Mouse (Mus musculus): ENCODE results near the gene Agap2. TPM values are rescaled to one million over a fixed set of nuclear protein-coding genes. Genes with fewer than 3 reads are reported as not detected.
A peak's percentile ranks its signal among the peaks of the same experiment; 100 is the strongest.

The Agap2 gene
- polyA plus RNA-seq, 1 experiment from 2014 or later, result 0.50 TPM

- Histone ChIP-seq H3K4me3 (peak overlapping the region; percentile 41), H3K4me1 (peaks cover 32% of the 10 kb centered on the region), H3K36me3 (peaks cover 26% of the 10 kb centered on the region), H3K27me3 (ENCODE audit: insufficient read depth, poor library complexity, severe bottlenecking) (peaks cover 72% of the 10 kb centered on the region), H3K9me3 (no peaks in the 10 kb centered on the region), H3K27ac (no peak overlapping the region)
- DNase-seq (ENCODE audit: low spot score), result no peak
- WGBS, result 5% methylated on average over 35 of the region's 35 CpGs
Measured at GRCm38 (mm10) chr10:127048608-127049394, 26.3 kb upstream of the Agap2 start.

DNA sequence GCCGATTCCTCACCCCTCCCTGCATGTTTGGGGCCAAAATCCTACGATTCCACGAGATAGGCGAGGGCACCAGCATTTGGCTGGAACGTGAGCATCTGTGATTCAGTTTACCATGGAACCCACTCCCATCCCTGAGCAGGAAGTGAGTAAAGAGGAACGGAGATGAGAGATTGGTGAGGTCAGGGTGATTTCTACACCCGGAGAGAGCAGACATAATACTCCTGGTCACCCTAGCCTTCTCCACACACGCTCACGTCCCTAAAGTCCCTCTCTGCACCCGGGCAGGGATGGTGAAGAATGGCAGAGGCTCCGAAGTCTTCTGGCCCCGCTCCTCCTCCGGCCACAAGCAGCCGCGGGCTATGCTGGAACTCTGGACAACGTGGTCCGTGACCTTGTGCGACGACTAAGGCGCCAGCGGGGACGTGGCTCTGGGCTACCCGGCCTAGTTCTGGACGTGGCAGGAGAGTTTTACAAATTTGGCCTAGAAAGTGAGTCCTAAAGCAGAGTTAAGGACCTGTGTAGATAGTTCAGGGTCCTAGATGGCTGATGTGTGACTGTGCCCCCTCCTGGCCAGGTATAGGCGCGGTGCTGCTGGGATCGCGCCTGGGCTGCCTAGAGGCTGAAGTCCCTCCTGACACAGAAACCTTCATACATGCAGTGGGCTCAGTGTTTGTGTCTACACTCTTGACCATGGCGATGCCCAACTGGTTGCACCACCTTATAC lies 25.5 kb upstream of the Agap2 start:
- Histone ChIP-seq H3K27ac (no peak overlapping the region), H3K27me3 (ENCODE audit: insufficient read depth, poor library complexity, severe bottlenecking) (peaks cover 80% of the 10 kb centered on the region), H3K9me3 (no peaks in the 10 kb centered on the region), H3K4me3 (peak overlapping the region; percentile 41), H3K36me3 (peaks cover 19% of the 10 kb centered on the region), H3K4me1 (peaks cover 32% of the 10 kb centered on the region)
- no peak for DNase-seq (ENCODE audit: low spot score)
- WGBS, result 3% methylated on average over 29 of the region's 29 CpGs

- peaks cover 32% of the 10 kb centered on the region for H3K4me1 ChIP-seq
- no peak for DNase-seq (ENCODE audit: low spot score)
- H3K27me3 ChIP-seq (ENCODE audit: insufficient read depth, poor library complexity, severe bottlenecking), result peaks cover 84% of the 10 kb centered on the region
- peaks cover 14% of the 10 kb centered on the region for H3K36me3 ChIP-seq
- WGBS, result 12% methylated on average over 10 of the region's 10 CpGs
- H3K4me3 ChIP-seq, result peak overlapping the region; percentile 18; the same call in 1 of the 2 replicates
- no peak overlapping the region for H3K27ac ChIP-seq
- H3K9me3 ChIP-seq, result no peaks in the 10 kb centered on the region
Measured at GRCm38 (mm10) chr10:127050119-127050474, 25.0 kb upstream of the Agap2 start.

GRCm38 (mm10) chr10:127054646-127055045 lies 20.4 kb upstream of the Agap2 start:
- Histone ChIP-seq H3K36me3 (peaks cover 17% of the 10 kb centered on the region), H3K4me1 (peaks cover 26% of the 10 kb centered on the region), H3K9me3 (no peaks in the 10 kb centered on the region), H3K27ac (no peak overlapping the region), H3K27me3 (ENCODE audit: insufficient read depth, poor library complexity, severe bottlenecking) (peaks cover 91% of the 10 kb centered on the region), H3K4me3 (no peak overlapping the region)
- DNase-seq (ENCODE audit: low spot score), result no peak
- 49% methylated on average over 4 of the region's 4 CpGs for WGBS

DNA sequence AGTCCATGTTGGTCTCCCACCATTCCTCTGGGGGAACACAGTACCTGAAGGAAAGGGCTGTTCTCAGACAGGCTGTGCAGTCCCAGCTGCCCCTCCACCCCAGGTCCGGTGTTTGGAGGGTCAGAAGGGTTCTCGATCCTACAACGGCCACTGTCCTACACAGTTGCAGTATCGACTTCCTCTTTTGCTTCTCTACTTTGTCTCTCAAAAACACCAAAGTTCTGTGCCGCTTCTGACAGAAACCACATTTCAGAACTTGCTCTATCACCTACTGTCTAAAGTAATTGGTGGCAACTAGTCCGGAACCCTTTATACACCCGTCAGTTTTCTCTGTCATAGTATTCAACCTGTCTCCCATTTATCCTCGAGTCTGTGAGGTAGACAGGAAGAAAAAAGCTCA lies 19.7 kb upstream of the Agap2 start:
- Histone ChIP-seq H3K27me3 (ENCODE audit: insufficient read depth, poor library complexity, severe bottlenecking) (peaks cover 91% of the 10 kb centered on the region), H3K9me3 (no peaks in the 10 kb centered on the region)
- WGBS, result 84% methylated on average over 8 of the region's 8 CpGs

GRCm38 (mm10) chr10:127056490-127056889 lies 18.6 kb upstream of the Agap2 start:
- peaks cover 17% of the 10 kb centered on the region for H3K36me3 ChIP-seq
- DNase-seq (ENCODE audit: low spot score), result no peak
- H3K4me3 ChIP-seq, result no peak overlapping the region
- peaks cover 91% of the 10 kb centered on the region for H3K27me3 ChIP-seq (ENCODE audit: insufficient read depth, poor library complexity, severe bottlenecking)
- peaks cover 21% of the 10 kb centered on the region for H3K4me1 ChIP-seq
- WGBS, result 82% methylated on average over 20 of the region's 20 CpGs
- H3K9me3 ChIP-seq, result no peaks in the 10 kb centered on the region
- H3K27ac ChIP-seq, result no peak overlapping the region

More for the DNA sequence above, 19.7 kb upstream of the Agap2 start:
- Histone ChIP-seq H3K36me3 (peaks cover 17% of the 10 kb centered on the region), H3K27ac (no peak overlapping the region), H3K4me1 (peaks cover 27% of the 10 kb centered on the region), H3K4me3 (no peak overlapping the region)
- no peak for DNase-seq (ENCODE audit: low spot score)

DNA sequence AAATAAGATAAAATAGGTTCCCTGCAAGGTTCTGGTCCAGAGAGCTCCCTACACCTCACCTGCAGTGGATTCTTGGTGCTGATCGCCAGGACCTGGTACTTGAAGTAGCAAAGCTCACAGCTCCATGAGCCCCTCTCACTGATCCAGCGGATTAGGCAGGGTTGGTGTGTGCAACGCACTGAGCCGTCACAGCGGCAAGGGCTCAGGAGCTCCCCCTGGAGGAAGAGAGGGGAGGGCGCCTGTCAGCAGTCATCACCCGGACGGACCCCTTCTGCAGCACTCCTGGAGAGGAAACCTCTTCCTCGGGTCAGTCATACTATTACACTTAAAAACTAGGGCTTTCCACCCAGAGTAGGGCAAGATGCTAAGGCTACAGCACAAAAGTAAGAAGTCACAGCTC lies 16.9 kb upstream of the Agap2 start:
- 2% methylated on average over 9 of the region's 9 CpGs for WGBS
- peak; percentile 86 for DNase-seq (ENCODE audit: low spot score)
- peaks cover 21% of the 10 kb centered on the region for H3K4me1 ChIP-seq
- H3K36me3 ChIP-seq, result peaks cover 17% of the 10 kb centered on the region
- peaks cover 83% of the 10 kb centered on the region for H3K27me3 ChIP-seq (ENCODE audit: insufficient read depth, poor library complexity, severe bottlenecking)
- H3K9me3 ChIP-seq, result no peaks in the 10 kb centered on the region
- H3K4me3 ChIP-seq, result peak overlapping the region; percentile 82
- H3K27ac ChIP-seq, result no peak overlapping the region

DNA sequence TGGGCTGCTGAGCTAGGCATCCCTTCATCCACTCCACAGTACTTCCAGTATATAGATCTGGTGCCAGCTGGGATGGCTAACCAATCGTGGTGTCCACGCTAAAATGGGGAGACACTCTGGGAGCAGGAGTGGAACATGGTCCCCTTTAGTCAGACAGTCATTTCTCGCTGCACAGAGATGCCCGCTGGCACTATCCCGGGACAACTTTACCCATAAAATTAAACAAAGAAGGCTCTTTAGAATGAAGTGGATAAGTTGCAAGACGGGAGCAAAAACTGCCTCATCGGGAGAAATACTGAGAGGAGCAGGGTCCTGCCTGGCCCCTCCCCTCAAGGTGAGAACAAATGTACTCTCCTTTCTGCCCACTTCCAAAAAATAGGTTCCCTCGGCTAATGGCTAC lies 16.4 kb upstream of the Agap2 start:
- peaks cover 17% of the 10 kb centered on the region for H3K36me3 ChIP-seq
- H3K4me1 ChIP-seq, result peaks cover 21% of the 10 kb centered on the region
- DNase-seq (ENCODE audit: low spot score), result no peak
- WGBS, result 12% methylated on average over 8 of the region's 8 CpGs
- H3K9me3 ChIP-seq, result no peaks in the 10 kb centered on the region
- peaks cover 80% of the 10 kb centered on the region for H3K27me3 ChIP-seq (ENCODE audit: insufficient read depth, poor library complexity, severe bottlenecking)
- H3K27ac ChIP-seq, result no peak overlapping the region
- H3K4me3 ChIP-seq, result peak overlapping the region; percentile 82

DNA sequence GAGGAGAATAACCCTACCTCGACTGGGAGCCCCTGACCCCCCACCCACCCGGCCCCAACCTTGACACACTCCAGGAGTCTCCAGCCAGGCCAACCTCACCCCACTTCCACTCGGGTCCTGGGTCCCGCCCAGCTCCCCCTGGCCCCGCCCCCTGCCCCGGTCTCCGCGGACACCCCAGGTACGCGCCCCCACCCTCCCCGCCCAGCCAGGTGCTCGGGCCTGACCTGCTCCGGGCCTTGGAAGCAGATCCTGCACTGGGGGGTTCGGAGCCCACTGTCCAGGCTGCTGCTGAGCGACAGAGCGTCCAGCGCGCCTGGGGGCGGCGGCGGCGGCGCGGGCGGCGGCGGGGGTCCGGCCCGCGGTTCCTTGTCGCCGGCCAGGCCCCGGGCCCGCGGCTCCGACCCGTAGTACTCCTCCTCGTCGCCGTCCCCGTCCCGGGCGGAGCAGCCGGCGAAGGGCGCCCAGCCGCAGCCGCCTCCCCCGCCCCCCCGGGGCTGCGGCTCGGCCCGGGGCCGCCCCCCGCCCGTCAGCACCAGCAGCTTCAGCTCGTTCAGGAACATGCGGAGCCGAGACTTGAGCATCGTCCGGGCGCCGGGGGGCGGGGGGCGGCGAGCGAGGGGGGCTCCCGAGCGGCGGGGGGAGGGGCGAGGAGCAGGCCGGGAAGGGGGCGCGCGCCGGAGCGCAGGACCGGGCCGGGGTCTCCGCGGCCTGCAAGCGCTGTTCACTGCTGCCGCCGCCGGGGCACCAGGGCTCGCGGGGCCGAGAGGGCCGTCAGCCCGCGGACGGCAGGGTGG lies 15.7 kb upstream of the Agap2 start:
- Histone ChIP-seq H3K4me1 (peaks cover 23% of the 10 kb centered on the region), H3K27ac (peak overlapping the region; percentile 84), H3K9me3 (no peaks in the 10 kb centered on the region), H3K4me3 (peak overlapping the region; percentile 82), H3K27me3 (ENCODE audit: insufficient read depth, poor library complexity, severe bottlenecking) (peaks cover 73% of the 10 kb centered on the region), H3K36me3 (peaks cover 17% of the 10 kb centered on the region)
- DNase-seq (ENCODE audit: low spot score), result no peak
- WGBS, result under 1% methylated on average over 67 of the region's 92 CpGs

DNA sequence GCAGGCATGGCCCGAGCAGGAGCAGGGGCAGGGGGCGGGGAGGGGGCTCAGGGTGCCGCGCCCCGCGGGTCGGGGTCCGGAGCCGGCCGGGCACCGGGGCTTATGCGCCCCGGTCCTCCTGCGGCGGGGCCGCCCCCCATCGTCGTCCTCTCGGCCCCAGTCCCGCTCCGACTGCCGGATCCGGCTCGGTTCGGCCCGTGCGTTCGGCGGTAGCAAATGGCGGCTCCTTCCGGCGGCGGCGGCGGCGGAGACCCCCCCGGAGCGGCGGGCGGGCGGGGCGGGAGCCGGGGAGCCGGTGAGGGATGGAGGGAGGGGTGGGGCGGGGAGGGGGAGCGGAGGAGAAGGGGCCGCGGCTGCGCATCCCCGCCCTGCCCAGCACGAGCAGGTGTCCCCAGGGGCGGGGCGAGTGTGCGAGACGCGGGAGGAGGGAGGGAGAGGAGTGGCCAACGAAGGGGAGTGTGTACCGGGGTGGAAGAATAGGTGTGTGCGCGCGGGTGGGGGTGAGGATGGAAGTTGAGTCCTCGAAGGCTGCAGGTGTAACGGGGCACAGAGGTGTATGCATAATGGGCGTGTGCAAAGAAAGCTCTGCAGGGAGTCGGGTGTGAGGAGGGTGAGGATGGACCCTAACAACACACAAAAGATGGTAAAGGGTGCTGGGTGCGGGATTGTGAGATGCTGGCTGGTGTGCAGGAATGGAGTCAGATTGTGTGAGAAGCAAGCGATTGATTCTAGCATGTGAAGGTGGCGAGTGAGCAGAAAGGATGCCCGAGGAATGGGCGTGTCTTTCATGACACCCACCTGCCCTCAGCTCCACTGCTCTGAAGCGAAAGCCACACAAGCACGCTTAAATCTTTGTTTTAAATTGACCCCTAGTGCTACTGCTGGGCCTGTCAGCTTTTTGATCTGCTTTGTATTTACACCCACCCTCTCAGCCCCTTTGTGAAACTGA lies 14.8 kb upstream of the Agap2 start, which contains the start of gene March9:
TSS of gene March9 (minus strand) at position 217 of the 949 bp plus-strand sequence.
- 1% methylated on average over 61 of the region's 72 CpGs for WGBS
- H3K9me3 ChIP-seq, result no peaks in the 10 kb centered on the region
- H3K27ac ChIP-seq, result peak within 1 kb of the TSS; percentile 84
- peaks cover 23% of the 10 kb centered on the region for H3K36me3 ChIP-seq
- peak; percentile 85 for DNase-seq (ENCODE audit: low spot score)
- peak within 1 kb of the TSS; percentile 82 for H3K4me3 ChIP-seq
- H3K27me3 ChIP-seq (ENCODE audit: insufficient read depth, poor library complexity, severe bottlenecking), result peaks cover 65% of the 10 kb centered on the region
- H3K4me1 ChIP-seq, result peaks cover 32% of the 10 kb centered on the region

- Histone ChIP-seq H3K4me1 (peaks cover 37% of the 10 kb centered on the region), H3K9me3 (no peaks in the 10 kb centered on the region), H3K4me3 (no peak overlapping the region), H3K27me3 (ENCODE audit: insufficient read depth, poor library complexity, severe bottlenecking) (peaks cover 58% of the 10 kb centered on the region), H3K36me3 (peaks cover 27% of the 10 kb centered on the region), H3K27ac (no peak overlapping the region)
- 48% methylated on average over 5 of the region's 5 CpGs for WGBS
- no peak for DNase-seq (ENCODE audit: low spot score)
Measured at GRCm38 (mm10) chr10:127061085-127061484, 14.0 kb upstream of the Agap2 start.

- Histone ChIP-seq H3K4me1 (peaks cover 37% of the 10 kb centered on the region), H3K4me3 (no peak overlapping the region), H3K36me3 (peaks cover 27% of the 10 kb centered on the region), H3K27me3 (ENCODE audit: insufficient read depth, poor library complexity, severe bottlenecking) (peaks cover 54% of the 10 kb centered on the region), H3K9me3 (no peaks in the 10 kb centered on the region), H3K27ac (no peak overlapping the region)
- WGBS, result 69% methylated on average over 2 of the region's 2 CpGs
- no peak for DNase-seq (ENCODE audit: low spot score)
Measured at GRCm38 (mm10) chr10:127061513-127061912, 13.6 kb upstream of the Agap2 start.

Measured in heart, embryonic 10.5 days (tissue).